Mouse (Mus musculus) small intestine, adult 2 months (tissue): ENCODE measurements at regions not wholly inside any gene's neighbourhood (a gene's known extent, or its start where the extent isn't known, plus 50 kb on each side); places are given as distances from the start of the nearest gene placed in this dataset.

Source experiments
- H3K27ac ChIP-seq: fragments of 200-500 bp; 2 replicates; pipeline ENCODE4 v1.5.1; 2012; ENCODE audit warnings: low read depth, low read length, control low read depth, inconsistent platforms; ENCODE audit not compliant: insufficient read depth
- H3K27me3 ChIP-seq: fragments of 200-500 bp; 2 replicates; pipeline ENCODE4 v1.6.1; 2012; ENCODE audit warnings: mild to moderate bottlenecking, moderate library complexity, low read length, inconsistent platforms; ENCODE audit not compliant: control insufficient read depth, insufficient read depth
- H3K36me3 ChIP-seq: fragments of 200-500 bp; 2 replicates; pipeline ENCODE4 v1.6.1; 2012; ENCODE audit warnings: mild to moderate bottlenecking, low read length, control low read depth, inconsistent platforms; ENCODE audit not compliant: control insufficient read depth, insufficient read depth
- H3K4me1 ChIP-seq: fragments of 200-500 bp; 2 replicates; pipeline ENCODE4 v1.6.1; 2012; ENCODE audit warnings: low read length, inconsistent platforms, mixed read lengths; ENCODE audit not compliant: control insufficient read depth, insufficient read depth, insufficient read length
- H3K4me3 ChIP-seq: fragments of 200-500 bp; 2 replicates; pipeline ENCODE4 v1.5.1; 2012; ENCODE audit warnings: low read depth, mild to moderate bottlenecking, control low read depth, inconsistent platforms, low read length, moderate library complexity
- CTCF ChIP-seq: fragments of 200-500 bp; IDR thresholded peaks from 2 replicates; pipeline ENCODE4 v1.5.1; 2012; ENCODE audit warnings: low read depth, mild to moderate bottlenecking, control low read depth, inconsistent platforms, low read length, moderate library complexity, mixed read lengths; ENCODE audit not compliant: insufficient replicate concordance, insufficient read length; ENCODE audit errors: extremely low read depth
- POLR2A ChIP-seq: fragments of 200-500 bp; IDR thresholded peaks from 2 replicates; pipeline ENCODE4 v1.6.1; 2012; ENCODE audit warnings: low read depth, mild to moderate bottlenecking, control low read depth, inconsistent platforms, low read length, moderate library complexity
- WGBS: fragments of 180-500 bp; shearing (Covaris S2); methylation state at CpG from one replicate; pipeline ENCODE4 v1.1.7; 2018; 5-methylcytosine and 5-hydroxymethylcytosine counted together

DNA sequence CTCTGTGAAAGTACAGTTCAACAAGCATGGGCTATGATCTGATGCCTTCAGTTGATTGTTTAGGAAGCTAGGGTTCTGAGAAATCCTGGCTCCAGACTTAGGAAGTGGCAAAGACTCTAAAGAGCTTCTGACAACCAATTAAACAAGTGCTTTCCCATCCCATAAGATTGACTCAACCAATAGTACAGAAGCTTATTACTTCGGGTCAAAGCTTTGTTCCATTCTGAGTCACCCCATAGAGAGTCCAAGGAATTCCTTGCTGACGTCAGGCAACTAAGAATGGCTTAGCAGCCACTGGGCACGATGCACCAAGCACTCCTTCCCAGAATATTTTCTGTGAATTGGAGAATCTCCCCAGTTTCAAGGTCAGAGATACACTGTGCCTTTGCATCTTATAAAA lies 59.0 kb upstream of the Ntm start:
- Histone ChIP-seq H3K4me3 (no peak overlapping the region), H3K4me1 (no peaks in the 10 kb centered on the region), H3K27me3 (no peaks in the 10 kb centered on the region), H3K27ac (no peak overlapping the region), H3K36me3 (no peaks in the 10 kb centered on the region)
- TF ChIP-seq CTCF: no peak
- no peak for TF ChIP-seq POLR2A
- WGBS: 57% methylated on average over 3 of the region's 3 CpGs

DNA sequence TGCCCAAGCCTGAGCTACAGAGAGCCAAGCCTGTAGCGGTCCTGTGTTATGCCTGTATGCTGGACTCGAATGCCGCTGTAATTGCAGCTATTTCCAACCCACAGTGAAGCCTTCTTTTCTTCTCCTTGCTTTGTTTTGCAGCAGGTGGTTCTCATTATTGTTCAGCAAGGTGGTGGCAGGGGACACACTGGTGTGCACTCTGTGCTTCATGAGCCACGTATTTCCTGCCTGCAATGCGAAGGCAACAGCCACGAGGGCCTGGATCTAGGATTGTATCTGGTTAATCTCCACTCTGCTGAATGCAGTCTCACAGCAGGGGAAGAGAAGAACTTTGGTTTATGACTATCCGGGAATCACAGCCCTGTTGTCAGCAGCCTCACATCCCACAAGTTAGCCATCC lies 62.3 kb upstream of the Ntm start:
- no peak overlapping the region for H3K4me3 ChIP-seq
- 72% methylated on average over 7 of the region's 7 CpGs for WGBS
- H3K4me1 ChIP-seq: no peaks in the 10 kb centered on the region
- no peak overlapping the region for H3K27ac ChIP-seq
- no peaks in the 10 kb centered on the region for H3K36me3 ChIP-seq
- TF ChIP-seq POLR2A (no peak), CTCF (no peak)
- H3K27me3 ChIP-seq: no peaks in the 10 kb centered on the region

GRCm38 (mm10) chr9:30026939-30027338 lies 64.0 kb upstream of the Ntm start:
- WGBS: 40% methylated on average over 5 of the region's 5 CpGs
- Histone ChIP-seq H3K4me1 (no peaks in the 10 kb centered on the region), H3K27me3 (no peaks in the 10 kb centered on the region), H3K4me3 (no peak overlapping the region), H3K27ac (no peak overlapping the region), H3K36me3 (no peaks in the 10 kb centered on the region)
- TF ChIP-seq CTCF: no peak
- no peak for TF ChIP-seq POLR2A

DNA sequence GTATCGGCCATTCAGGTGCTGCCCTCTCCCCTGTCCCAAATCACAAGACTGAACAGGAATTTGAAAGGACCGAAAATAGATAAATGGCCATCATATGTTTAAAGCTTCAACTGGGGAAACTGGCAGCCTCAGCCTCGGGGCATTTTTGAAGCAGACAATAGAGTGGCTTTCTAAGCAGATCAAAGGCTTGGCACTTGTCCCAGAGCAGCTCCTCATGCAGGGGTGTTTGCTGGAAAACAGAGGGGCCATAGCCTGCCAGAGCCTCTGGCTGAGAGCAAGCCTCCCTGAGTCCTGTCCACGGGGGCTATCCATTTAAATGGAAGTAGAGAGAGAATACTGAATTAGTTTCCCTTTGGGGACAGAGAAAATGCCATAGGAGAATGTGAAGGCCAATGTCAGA lies 77.5 kb upstream of the Ntm start:
- Histone ChIP-seq H3K27ac (no peak overlapping the region), H3K4me1 (no peaks in the 10 kb centered on the region), H3K27me3 (no peaks in the 10 kb centered on the region), H3K36me3 (no peaks in the 10 kb centered on the region), H3K4me3 (no peak overlapping the region)
- TF ChIP-seq CTCF: no peak
- no peak for TF ChIP-seq POLR2A
- 48% methylated on average over 4 of the region's 4 CpGs for WGBS

DNA sequence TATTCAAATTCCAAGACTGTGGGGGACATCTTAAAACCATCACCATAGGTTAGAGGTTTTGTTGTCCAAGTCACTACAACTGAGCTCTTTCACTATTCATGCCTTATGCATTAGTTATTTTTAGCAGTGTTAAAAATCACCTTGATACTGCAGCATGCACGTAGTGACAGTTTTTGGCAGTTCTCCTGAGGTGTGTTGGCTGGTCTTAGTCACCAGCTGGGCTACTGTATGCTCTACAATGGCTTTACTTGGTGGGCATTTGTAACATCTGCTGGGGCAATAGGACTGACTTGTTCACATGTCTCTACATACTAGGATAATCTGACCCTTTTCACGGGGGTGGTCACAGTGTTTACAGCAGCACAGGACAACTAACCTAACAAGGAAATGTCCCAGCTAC lies 101.6 kb upstream of the Ntm start:
- H3K4me1 ChIP-seq: no peaks in the 10 kb centered on the region
- no peak overlapping the region for H3K4me3 ChIP-seq
- no peaks in the 10 kb centered on the region for H3K27me3 ChIP-seq
- WGBS: 73% methylated on average over 2 of the region's 2 CpGs
- no peak overlapping the region for H3K27ac ChIP-seq
- TF ChIP-seq POLR2A: no peak
- TF ChIP-seq CTCF: no peak
- H3K36me3 ChIP-seq: no peaks in the 10 kb centered on the region

DNA sequence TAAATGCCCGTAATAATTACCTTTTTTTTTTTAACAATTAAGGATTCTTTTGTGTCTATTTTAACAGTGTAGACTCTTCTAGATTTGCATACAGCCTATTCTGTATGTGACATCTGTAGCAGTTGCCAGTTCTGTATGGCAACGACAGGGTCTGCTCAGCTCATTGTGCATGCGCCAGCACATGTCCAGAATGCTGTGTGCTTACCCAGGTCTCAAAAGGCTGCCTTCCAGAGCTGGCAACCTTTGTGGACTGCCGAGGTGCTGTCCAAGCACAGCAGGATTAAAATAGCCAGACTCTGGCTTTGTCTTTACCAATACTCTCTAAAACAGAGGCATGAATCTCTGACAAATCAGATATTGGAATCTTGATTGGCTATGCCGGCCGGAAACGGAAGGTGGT lies 105.0 kb upstream of the Ntm start:
- no peaks in the 10 kb centered on the region for H3K4me1 ChIP-seq
- WGBS: 86% methylated on average over 7 of the region's 7 CpGs
- H3K27ac ChIP-seq: no peak overlapping the region
- no peak overlapping the region for H3K4me3 ChIP-seq
- H3K36me3 ChIP-seq: no peaks in the 10 kb centered on the region
- TF ChIP-seq POLR2A (no peak), CTCF (no peak)
- H3K27me3 ChIP-seq: no peaks in the 10 kb centered on the region

DNA sequence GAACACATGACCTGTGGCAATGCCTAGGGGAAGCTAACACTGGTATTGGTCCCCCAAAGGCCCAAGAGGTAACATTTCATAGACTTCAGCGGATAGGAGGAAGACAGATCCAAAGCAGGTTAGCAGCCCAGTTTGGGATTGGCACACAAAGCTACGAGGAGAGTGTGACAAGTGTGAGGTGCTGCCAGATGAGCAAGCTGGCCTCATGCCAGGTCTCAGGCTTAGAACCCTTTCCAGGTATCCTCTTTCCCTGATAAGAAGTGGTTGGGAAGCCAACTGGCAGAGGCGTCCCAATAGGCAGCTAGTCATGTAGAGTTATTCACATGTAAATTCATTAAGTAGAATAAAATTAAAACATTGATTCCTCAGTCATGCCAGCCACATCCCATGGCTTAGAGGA lies 112.3 kb upstream of the Ntm start:
- no peaks in the 10 kb centered on the region for H3K36me3 ChIP-seq
- no peaks in the 10 kb centered on the region for H3K4me1 ChIP-seq
- no peak overlapping the region for H3K27ac ChIP-seq
- TF ChIP-seq CTCF (no peak), POLR2A (no peak)
- H3K4me3 ChIP-seq: no peak overlapping the region
- no peaks in the 10 kb centered on the region for H3K27me3 ChIP-seq
- WGBS: 85% methylated on average over 3 of the region's 3 CpGs

DNA sequence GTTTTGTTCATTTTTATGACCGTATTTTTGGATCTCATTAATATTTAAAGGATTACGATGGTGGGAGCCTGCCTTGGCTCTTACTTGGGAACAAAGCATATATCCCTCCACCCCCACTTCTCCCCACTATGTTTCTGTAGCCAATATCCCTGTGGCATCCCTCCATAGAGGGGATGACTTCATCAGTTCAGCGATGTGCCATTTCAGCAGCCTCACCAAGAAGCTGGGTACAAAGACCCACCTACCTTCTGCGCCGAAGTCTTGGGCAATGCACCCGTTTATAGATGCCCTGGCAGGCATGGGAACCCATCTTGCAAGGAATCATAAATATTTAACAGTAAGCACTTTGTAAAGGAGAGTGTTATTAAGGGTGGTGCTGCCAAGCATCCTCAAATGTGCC lies 113.1 kb upstream of the Ntm start:
- TF ChIP-seq CTCF (no peak), POLR2A (no peak)
- no peaks in the 10 kb centered on the region for H3K4me1 ChIP-seq
- no peaks in the 10 kb centered on the region for H3K27me3 ChIP-seq
- H3K27ac ChIP-seq: no peak overlapping the region
- H3K36me3 ChIP-seq: no peaks in the 10 kb centered on the region
- H3K4me3 ChIP-seq: no peak overlapping the region
- WGBS: 89% methylated on average over 6 of the region's 6 CpGs
